Mouse (Mus musculus) forelimb bud, embryonic 11.5 days (tissue): ENCODE results near the gene Lamtor1.

Experiments
- DNase-seq: peaks from one replicate; pipeline ENCODE4 v3.0.0-alpha.2; 2012; ENCODE audit warnings: low read depth, low spot score

Lamtor1 gene

GRCm38 (mm10) chr7:101955862-101956261, 50.2 kb downstream of the Lamtor1 start:
- no peak for DNase-seq

DNA sequence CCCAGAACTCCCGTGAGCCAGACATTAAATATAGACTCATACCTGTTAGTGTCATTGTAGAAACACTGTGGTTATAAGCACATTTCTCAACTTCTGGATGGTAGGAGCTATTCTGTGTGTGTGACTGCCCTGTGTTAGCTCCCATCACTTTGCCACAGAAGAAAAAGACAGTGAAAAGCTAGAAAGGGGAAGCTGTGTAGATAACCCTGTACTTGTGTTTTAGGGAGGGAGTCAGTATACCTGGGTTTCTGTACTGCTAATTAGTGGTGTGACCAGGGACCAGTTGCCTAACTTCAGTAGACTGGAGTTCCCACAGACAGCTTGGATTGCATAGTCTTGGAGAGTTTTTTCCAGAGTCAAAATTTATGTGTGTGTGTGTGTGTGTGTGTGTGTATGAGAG, 50.8 kb downstream of the Lamtor1 start:
- DNase-seq, result no peak

GRCm38 (mm10) chr7:101956911-101957310, 51.2 kb downstream of the Lamtor1 start:
- DNase-seq, result no peak

GRCm38 (mm10) chr7:101962829-101963228, 57.1 kb downstream of the Lamtor1 start:
- no peak for DNase-seq

DNA sequence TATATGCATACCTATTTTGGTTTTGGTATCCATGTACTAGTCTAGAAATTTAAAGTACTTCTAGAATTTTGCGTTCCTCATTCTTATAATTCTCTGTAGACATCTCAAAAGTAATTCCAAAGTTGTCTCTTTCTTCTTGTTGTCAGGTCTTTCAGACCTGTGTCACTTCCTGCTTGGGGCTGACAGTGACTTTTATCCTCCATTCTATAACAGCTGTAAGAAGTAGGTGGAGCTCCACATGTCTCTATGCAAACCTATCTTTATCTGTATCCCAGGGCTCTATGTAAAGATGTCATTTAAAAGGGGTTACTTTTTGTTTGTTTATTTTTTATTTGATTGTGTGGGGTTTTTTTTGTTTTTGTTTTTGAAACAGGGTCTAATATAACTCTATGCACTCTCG, 57.9 kb downstream of the Lamtor1 start:
- no peak for DNase-seq

GRCm38 (mm10) chr7:101964551-101964950, 58.8 kb downstream of the Lamtor1 start:
- no peak for DNase-seq

DNA sequence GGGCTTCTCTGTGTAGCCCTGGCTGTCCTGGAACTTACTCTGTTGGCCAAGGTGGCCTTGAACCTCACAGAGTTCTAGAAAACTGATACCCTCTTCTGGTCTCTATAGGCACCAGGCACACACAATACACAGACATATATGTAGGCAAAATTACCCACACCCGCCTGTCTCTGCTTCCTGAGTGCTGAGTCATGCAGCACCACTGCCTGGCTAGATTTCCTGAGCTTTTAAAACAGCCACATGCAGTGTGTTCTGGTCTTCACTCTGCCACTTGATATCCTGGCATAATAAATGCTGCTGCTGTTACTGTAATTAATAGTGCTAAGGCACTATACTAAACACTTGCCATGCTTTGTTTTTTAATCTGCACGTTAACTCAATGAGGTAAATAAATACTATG, 59.9 kb downstream of the Lamtor1 start:
- DNase-seq, result no peak

GRCm38 (mm10) chr7:101967256-101967655, 61.6 kb downstream of the Lamtor1 start:
- DNase-seq, result no peak

- DNase-seq, result no peak
These were observed 63.0 kb downstream of the Lamtor1 start for GRCm38 (mm10) chr7:101968751-101969150.

DNA sequence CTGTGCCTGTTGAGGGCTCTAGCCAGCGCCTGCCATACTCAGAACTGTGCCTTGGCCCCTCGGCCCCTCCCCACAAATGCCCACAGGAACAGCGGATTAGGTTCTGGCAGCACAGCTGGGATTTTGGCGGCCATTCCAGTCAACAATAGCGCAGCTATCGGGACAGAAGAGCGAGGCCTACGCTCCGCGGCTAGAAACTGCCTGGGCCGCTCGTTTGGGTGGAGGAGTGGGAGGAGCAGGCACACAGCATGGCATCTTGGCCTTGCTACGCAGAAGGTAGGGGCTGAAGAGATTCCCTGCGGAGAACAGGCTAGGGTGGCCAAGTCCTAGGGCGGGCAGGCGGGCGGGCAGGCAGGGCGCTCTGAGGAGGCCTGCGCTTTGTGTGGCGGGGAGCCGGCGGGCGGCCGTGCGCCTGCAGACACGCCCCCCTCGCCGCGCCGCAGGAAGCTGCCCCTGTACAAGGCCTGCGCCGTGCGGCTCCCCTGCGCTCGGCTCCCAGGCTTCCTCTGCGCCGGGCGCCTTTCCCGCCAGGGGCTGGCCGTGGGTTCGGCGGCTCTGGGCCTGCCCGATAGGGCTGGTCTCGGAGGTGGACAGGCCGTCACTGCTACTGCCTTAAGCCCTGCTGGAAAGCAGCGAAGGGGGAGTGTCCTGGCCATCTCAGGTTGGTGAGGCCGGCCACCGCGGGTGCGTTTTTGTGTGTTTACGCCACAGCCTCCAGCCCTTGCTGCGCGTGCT, 64.2 kb downstream of the Lamtor1 start:
- peak; percentile 78 for DNase-seq

DNA sequence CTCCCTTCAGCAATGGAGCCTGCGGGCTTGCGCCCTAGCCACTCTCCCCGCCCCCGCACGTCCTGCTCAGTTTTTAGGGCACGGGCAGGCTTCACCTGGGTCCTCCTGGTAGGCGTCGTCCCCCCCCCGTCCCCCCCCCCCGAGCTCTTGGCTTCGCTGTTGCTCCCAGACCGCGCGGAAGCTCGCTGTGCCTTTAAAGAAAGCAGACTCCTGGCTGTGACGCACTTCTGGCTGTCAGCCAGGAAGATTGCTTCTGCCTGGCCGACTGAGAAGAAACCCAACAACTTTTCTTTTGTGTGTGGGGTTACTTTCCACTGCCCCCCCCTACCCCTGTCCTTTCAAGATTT, 64.7 kb downstream of the Lamtor1 start:
- DNase-seq, result peak; percentile 88

DNA sequence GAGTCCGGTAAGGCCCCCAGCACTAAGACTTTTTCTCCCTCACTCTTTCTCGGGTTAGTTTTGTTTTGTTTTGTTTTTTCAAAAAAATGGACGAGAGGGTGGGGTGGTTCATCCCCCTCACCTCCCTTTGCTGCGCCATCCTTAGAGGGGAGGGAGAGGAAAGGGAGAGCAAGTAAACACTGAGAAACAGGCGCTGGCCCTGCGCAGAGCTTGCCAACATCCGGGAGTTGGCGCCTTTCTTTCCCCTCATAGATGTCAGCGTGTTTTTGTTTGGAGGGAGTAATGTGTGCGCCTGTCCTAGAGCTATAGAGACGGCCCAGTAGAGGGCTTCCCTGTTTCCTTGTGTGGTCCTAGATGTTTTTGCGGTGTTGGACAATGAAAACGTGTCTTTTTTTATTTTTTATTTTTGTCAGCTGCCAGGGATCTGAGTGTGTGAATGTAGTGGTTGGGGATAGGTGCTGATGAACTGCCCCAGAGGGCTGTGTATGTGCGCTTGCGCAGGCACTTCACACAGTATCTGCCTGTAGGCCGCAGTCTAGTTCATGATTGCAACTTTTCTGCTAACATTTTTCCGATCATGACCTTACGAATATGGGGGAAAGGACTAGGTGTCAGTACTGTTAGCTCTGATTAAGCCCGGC, 65.2 kb downstream of the Lamtor1 start:
- peak; percentile 50 for DNase-seq

GRCm38 (mm10) chr7:101971721-101972120, 66.0 kb downstream of the Lamtor1 start:
- no peak for DNase-seq

GRCm38 (mm10) chr7:101973730-101974129, 68.0 kb downstream of the Lamtor1 start:
- DNase-seq, result peak; percentile 70

DNA sequence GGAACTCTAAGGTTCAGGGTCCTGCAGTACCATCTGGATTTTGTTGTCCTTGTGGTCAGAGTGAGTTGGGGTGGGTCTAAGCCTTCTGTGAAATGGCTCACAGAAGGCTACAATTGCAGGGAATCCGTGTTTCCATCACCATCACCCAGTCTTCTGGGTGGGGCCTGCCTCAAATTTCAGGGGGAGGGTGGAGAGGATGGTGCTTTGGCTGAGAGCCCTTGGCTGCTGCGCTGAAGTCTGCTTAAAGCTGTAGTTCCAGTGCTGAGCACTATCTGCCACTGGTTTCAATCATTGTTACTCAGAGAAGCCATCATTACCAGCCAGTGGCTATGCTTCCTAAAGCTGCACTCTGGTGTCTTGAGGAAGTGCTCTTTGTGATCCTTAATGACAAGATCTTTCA, 68.8 kb downstream of the Lamtor1 start:
- DNase-seq, result no peak
